8 mouse cellular contexts compared by ENCODE assay signal in genomic region chr11:69913554-69914371, GRCm38 (mm10). TPM values are rescaled to one million over a fixed set of nuclear protein-coding genes. Genes with fewer than 3 reads are reported as not detected.
DNase-seq lines count a peak whose midpoint lies in the region; ATAC-seq and TF ChIP-seq lines count a peak whose summit lies in the region.

Gene Gps2 (plus strand): TSS chr11:69913888.

- H3K27ac ChIP-seq in forebrain, embryonic 13.5 days = peak within 1 kb of the TSS; percentile 83
- peak within 1 kb of the TSS; percentile 88 for H3K27ac ChIP-seq in heart, postnatal 0 days (ENCODE audit: low read depth)
- H3K27ac ChIP-seq in liver, embryonic 15.5 days (replicated peaks) = peak within 1 kb of the TSS; percentile 97
- peak within 1 kb of the TSS; percentile 67 for H3K27ac ChIP-seq in neural tube, embryonic 12.5 days
- H3K27ac ChIP-seq in stomach, postnatal 0 days (replicated peaks) = peak within 1 kb of the TSS; percentile 91

- no peak; the same call in 1 of the 2 replicates for TF ChIP-seq EP300 in heart, postnatal 0 days (IDR thresholded peaks at IDR 0.05; ENCODE audit: low read depth)
- no peak for TF ChIP-seq EP300 in stomach, postnatal 0 days (optimal IDR thresholded peaks at IDR 0.05)

- TF ChIP-seq CTCF in heart, postnatal 0 days (IDR thresholded peaks at IDR 0.05; ENCODE audit: low read depth) = no peak
- no peak for TF ChIP-seq CTCF in stomach, postnatal 0 days (IDR thresholded peaks at IDR 0.05; ENCODE audit: low read depth)

- H3K4me2 ChIP-seq in forebrain, embryonic 13.5 days = peak within 1 kb of the TSS; percentile 100
- H3K4me2 ChIP-seq in heart, postnatal 0 days (ENCODE audit: low read depth, low read length) = peak within 1 kb of the TSS; percentile 94
- H3K4me2 ChIP-seq in liver, embryonic 15.5 days = peak within 1 kb of the TSS; percentile 90
- H3K4me2 ChIP-seq in neural tube, embryonic 12.5 days (replicated peaks) = peak within 1 kb of the TSS; percentile 100
- peak within 1 kb of the TSS; percentile 93 for H3K4me2 ChIP-seq in stomach, postnatal 0 days (replicated peaks; ENCODE audit: low read depth)

- peak within 1 kb of the TSS; percentile 90 for H3K4me3 ChIP-seq in forebrain, embryonic 13.5 days
- H3K4me3 ChIP-seq in heart, postnatal 0 days (ENCODE audit: low read depth, low read length) = peak within 1 kb of the TSS; percentile 89
- peak within 1 kb of the TSS; percentile 86 for H3K4me3 ChIP-seq in liver, embryonic 15.5 days (replicated peaks)
- H3K4me3 ChIP-seq in neural tube, embryonic 12.5 days = peak within 1 kb of the TSS; percentile 77
- peak within 1 kb of the TSS; percentile 78 for H3K4me3 ChIP-seq in stomach, postnatal 0 days (ENCODE audit: low read depth, low read length)

- peak within 1 kb of the TSS; percentile 91 for H3K9ac ChIP-seq in forebrain, embryonic 13.5 days
- H3K9ac ChIP-seq in heart, postnatal 0 days (replicated peaks; ENCODE audit: low read depth, low read length) = peak within 1 kb of the TSS; percentile 82
- H3K9ac ChIP-seq in liver, embryonic 15.5 days = peak within 1 kb of the TSS; percentile 90
- peak within 1 kb of the TSS; percentile 80 for H3K9ac ChIP-seq in neural tube, embryonic 12.5 days
- H3K9ac ChIP-seq in stomach, postnatal 0 days (ENCODE audit: low read length) = peak within 1 kb of the TSS; percentile 89

- peaks cover 30% of the 10 kb centered on the region for H3K4me1 ChIP-seq in forebrain, embryonic 13.5 days
- H3K4me1 ChIP-seq in heart, postnatal 0 days (ENCODE audit: control insufficient read depth, insufficient read depth) = peaks cover 16% of the 10 kb centered on the region
- peaks cover 56% of the 10 kb centered on the region for H3K4me1 ChIP-seq in liver, embryonic 15.5 days (replicated peaks)
- H3K4me1 ChIP-seq in neural tube, embryonic 12.5 days = peaks cover 30% of the 10 kb centered on the region
- H3K4me1 ChIP-seq in stomach, postnatal 0 days (replicated peaks; ENCODE audit: control insufficient read depth, insufficient read depth) = peaks cover 2% of the 10 kb centered on the region; the same call in 1 of the 2 replicates

- peaks cover 88% of the 10 kb centered on the region for H3K36me3 ChIP-seq in forebrain, embryonic 13.5 days (ENCODE audit: poor library complexity, severe bottlenecking)
- peaks cover 79% of the 10 kb centered on the region for H3K36me3 ChIP-seq in heart, postnatal 0 days (replicated peaks; ENCODE audit: control insufficient read depth, insufficient read depth, low read length)
- H3K36me3 ChIP-seq in liver, embryonic 15.5 days (replicated peaks) = peaks cover 88% of the 10 kb centered on the region
- peaks cover 84% of the 10 kb centered on the region for H3K36me3 ChIP-seq in neural tube, embryonic 12.5 days
- peaks cover 40% of the 10 kb centered on the region for H3K36me3 ChIP-seq in stomach, postnatal 0 days (ENCODE audit: control insufficient read depth, insufficient read depth, low read length)

- peak; percentile 76; the same call in 1 of the 2 replicates for ATAC-seq in cerebellum, adult (ENCODE audit: insufficient number of reproducible peaks, low FRiP score, low TSS enrichment)
- peak; percentile 93 for ATAC-seq in forebrain, embryonic 13.5 days
- ATAC-seq in heart, postnatal 0 days (ENCODE audit: insufficient read depth, low read depth) = peak; percentile 90
- peak; percentile 67 for ATAC-seq in liver, embryonic 15.5 days (ENCODE audit: insufficient read depth)
- peak; percentile 91 for ATAC-seq in neural tube, embryonic 12.5 days (ENCODE audit: low FRiP score, low read depth)
- ATAC-seq in stomach, postnatal 0 days (ENCODE audit: low FRiP score, low TSS enrichment) = peak; percentile 88

- WGBS in forebrain, embryonic 13.5 days = 2% methylated on average over 50 of the region's 61 CpGs
- WGBS in heart, postnatal 0 days = 2% methylated on average over 61 of the region's 61 CpGs
- WGBS in liver, embryonic 15.5 days (ENCODE audit: insufficient replicate concordance) = 1% methylated on average over 61 of the region's 61 CpGs
- WGBS in neural tube, embryonic 12.5 days = 2% methylated on average over 61 of the region's 61 CpGs
- 2% methylated on average over 61 of the region's 61 CpGs for WGBS in stomach, postnatal 0 days

- no peaks in the 10 kb centered on the region for H3K9me3 ChIP-seq in forebrain, embryonic 13.5 days (replicated peaks)
- no peaks in the 10 kb centered on the region for H3K9me3 ChIP-seq in heart, postnatal 0 days (replicated peaks; ENCODE audit: control insufficient read depth, low read length)
- no peaks in the 10 kb centered on the region for H3K9me3 ChIP-seq in liver, embryonic 15.5 days (replicated peaks)
- H3K9me3 ChIP-seq in neural tube, embryonic 12.5 days = no peaks in the 10 kb centered on the region
- H3K9me3 ChIP-seq in stomach, postnatal 0 days (ENCODE audit: control insufficient read depth, low read length) = no peaks in the 10 kb centered on the region

- H3K27me3 ChIP-seq in forebrain, embryonic 13.5 days = no peaks in the 10 kb centered on the region
- no peaks in the 10 kb centered on the region for H3K27me3 ChIP-seq in heart, postnatal 0 days (ENCODE audit: control insufficient read depth, insufficient read depth, low read length)
- H3K27me3 ChIP-seq in liver, embryonic 15.5 days = no peaks in the 10 kb centered on the region
- H3K27me3 ChIP-seq in neural tube, embryonic 12.5 days (replicated peaks) = no peaks in the 10 kb centered on the region
- H3K27me3 ChIP-seq in stomach, postnatal 0 days (ENCODE audit: control insufficient read depth, insufficient read depth, low read length) = no peaks in the 10 kb centered on the region

- peak; percentile 97 for DNase-seq in ES-CJ7 (ENCODE audit: low read depth, low spot score)
- DNase-seq in heart, postnatal 0 days (ENCODE audit: low spot score) = peak; percentile 94
- DNase-seq in kidney, postnatal 4 days = peak; percentile 93 to 96
- peak; percentile 93 for DNase-seq in stomach, postnatal 0 days (ENCODE audit: low spot score)

RNA-seq across cellular contexts. Expression of gene Gps2, which starts in this region (rescaled TPM):
- 90.1 and 93.2 TPM in 2 replicates for polyA plus RNA-seq in forebrain, embryonic 13.5 days (2015; fragmentation: Nextera tagmentation; extraction: Ambion mirVana)
- 48.6 and 72.4 TPM in 2 replicates for total RNA-seq in heart, postnatal 0 days (2014; rRNA removed; ENCODE audit: low replicate concordance)
- 37.1 and 38.1 TPM in 2 replicates for polyA plus RNA-seq in heart, postnatal 0 days (2015; fragmentation: Nextera tagmentation; extraction: Ambion mirVana)
- 90.6 and 98.4 TPM in 2 replicates for polyA plus RNA-seq in liver, embryonic 15.5 days (2015; fragmentation: Nextera tagmentation; extraction: Ambion mirVana)
- polyA plus RNA-seq in neural tube, embryonic 12.5 days (2016; fragmentation: Nextera tagmentation; extraction: Ambion mirVana) = 82.4 and 92.0 TPM in 2 replicates
- 40.6 and 43.3 TPM in 2 replicates for polyA plus RNA-seq in stomach, postnatal 0 days (2015; fragmentation: Nextera tagmentation; extraction: Ambion mirVana)

Comparison
In these comparisons a context has a peak if more than half of its experiments do, and no peak if none do; other contexts are left out.
1. Peak in every context shown above with its lines: DNase-seq, ATAC-seq, H3K4me3 ChIP-seq and H3K27ac ChIP-seq.